Mouse (Mus musculus) cerebral cortex, adult 2 months (tissue): Measurements from ENCODE around the gene Ube2r2.

ENCODE experiments used
- WGBS: fragments of 180-500 bp; shearing (Covaris S2); methylation state at CpG from one replicate; pipeline ENCODE4 v1.1.7; 2018; 5-methylcytosine and 5-hydroxymethylcytosine counted together

Ube2r2 gene

GRCm38 (mm10) chr4:41179825-41180725 is 44.5 kb downstream of the Ube2r2 start:
- 74% methylated on average over 15 of the region's 15 CpGs for WGBS

GRCm38 (mm10) chr4:41189809-41190208 is 54.3 kb downstream of the Ube2r2 start:
- WGBS = 49% methylated on average over 2 of the region's 2 CpGs

DNA sequence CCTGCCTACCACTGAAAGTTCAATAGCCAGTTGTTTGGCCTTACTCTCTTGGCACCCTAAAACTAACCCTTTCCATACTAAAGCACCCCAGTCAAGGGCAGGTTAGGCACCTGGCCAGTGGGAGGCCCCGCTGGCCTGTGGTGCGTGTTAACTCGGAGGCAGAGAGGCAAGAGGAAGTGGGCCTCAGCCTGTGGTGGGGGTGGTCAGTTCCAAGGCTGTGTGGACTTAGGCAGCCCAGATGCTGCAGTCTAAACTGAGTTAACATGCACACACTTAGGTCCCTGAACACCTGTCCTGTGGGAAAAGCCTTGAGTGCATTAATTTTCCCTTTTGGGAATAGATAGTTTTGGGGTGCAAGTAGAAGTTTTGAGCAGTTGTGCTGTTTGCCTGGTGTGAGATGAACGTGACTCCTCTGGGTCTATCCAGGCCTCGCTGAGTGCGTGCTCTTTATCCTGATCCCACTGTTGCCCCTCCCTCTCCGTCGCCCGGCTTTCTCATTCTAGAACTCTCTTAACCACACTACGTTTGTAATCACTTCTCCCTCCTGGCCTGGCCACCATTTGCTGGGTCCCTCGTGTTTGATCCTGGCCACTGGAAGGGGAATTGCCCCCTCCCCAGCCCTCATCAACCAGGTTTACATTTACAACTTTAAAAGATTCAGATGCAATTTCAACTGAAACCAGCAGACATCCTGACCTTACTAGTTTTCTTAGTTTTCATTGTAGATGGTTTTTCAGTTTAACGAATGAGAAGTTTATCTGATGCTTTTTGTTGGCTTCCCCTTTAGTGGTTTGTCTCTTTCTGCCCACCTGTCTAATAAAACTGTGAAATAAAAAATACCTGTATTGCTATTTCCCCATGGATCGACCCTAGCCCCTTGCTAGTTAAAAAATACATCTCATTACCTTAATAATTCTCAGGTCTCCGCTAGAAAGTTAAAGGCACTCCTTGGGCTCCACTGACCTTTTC is 57.3 kb downstream of the Ube2r2 start:
- 74% methylated on average over 14 of the region's 14 CpGs for WGBS

- 91% methylated on average over 15 of the region's 15 CpGs for WGBS
Observed at GRCm38 (mm10) chr4:41195328-41195727, 59.8 kb downstream of the Ube2r2 start.

GRCm38 (mm10) chr4:41196861-41197610 is 61.5 kb downstream of the Ube2r2 start:
- 69% methylated on average over 3 of the region's 3 CpGs for WGBS

DNA sequence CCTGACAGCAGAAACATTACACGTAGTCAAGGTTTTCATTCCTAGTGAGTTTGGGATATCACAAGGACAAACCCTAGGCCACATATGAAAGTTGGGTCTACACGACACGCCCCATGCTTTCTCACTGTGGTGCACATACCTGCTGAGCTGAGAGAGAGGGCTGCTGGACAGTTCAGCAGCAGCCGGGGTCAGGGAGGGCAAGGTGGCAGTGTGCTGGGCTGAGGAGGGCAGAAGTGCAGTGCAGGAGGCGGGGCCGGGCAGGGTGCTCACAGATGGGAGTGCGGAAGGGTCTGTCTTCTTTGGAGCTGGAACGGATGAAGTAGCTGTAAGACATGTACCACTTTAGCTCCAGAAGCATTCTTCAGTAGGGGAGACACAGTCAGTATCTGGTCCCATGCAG is 66.6 kb downstream of the Ube2r2 start:
- 95% methylated on average over 8 of the region's 8 CpGs for WGBS

- 88% methylated on average over 8 of the region's 8 CpGs for WGBS
Observed at GRCm38 (mm10) chr4:41205751-41206150, 70.2 kb downstream of the Ube2r2 start.

DNA sequence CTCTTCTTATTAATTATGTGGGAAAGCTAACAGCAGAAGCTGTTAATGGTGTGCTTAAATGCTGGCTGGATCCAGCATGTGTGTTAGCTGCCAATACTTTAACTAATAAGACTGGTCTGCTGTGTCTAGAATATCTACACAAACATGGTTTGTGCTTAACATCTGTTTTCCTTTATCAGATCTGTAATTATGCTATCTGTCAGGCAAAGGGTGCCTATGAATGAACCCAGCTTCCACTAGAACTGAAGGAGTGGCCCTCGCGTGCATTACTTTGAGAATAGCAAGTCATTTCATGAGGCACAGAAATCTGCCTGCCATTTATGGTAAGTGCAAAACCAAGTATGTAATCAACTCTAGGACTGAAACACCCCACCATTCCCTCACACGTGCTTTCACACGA is 72.5 kb downstream of the Ube2r2 start:
- 80% methylated on average over 4 of the region's 4 CpGs for WGBS

GRCm38 (mm10) chr4:41225412-41225811 is 89.9 kb downstream of the Ube2r2 start:
- 59% methylated on average over 1 of the region's 1 CpGs for WGBS

GRCm38 (mm10) chr4:41226351-41226750 is 90.8 kb downstream of the Ube2r2 start:
- WGBS = 66% methylated on average over 3 of the region's 3 CpGs

GRCm38 (mm10) chr4:41235621-41236020 is 100.1 kb downstream of the Ube2r2 start:
- 83% methylated on average over 5 of the region's 5 CpGs for WGBS

DNA sequence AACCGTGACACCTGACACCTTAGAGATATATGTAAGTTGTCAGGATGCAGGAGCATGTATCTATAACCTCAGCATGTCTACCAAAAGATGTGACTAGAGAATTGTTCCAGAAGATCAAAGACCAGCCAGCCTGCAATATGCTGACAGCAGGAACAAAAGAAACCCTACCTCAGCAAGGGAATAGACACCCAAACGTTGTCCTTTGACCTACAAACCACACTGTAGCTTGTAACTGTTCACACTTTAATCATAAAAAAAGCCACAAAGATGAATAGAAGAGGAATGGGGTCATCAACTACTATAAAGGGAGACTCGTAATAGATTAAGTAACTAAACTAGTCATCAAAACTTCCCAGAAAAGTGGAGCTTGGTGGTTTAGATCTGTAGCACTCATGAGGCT is 105.4 kb downstream of the Ube2r2 start:
- 82% methylated on average over 3 of the region's 3 CpGs for WGBS
